Mouse (Mus musculus): ENCODE measurements around the gene Gm48551.

DNA sequence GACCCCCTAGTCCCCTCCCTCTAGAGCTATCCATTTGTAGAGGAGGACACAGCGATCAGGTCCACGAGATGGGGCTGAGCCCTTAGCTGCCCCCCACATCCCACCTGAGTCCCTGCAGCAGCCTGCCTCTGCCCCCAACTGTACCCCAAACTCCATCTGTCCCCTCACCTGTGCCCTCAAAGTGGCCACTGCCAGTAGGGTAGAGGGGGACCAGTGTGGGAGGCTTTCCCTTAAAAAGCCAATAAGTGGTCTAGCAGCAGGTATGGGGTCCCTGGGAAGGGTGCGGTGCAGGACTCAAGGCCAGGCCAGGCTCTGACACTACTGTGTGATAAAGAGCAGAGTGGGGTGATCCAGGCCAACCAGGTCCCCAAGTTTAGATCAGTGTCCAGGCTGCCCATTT lies 43.1 kb downstream of the Gm48551 start:
- TF ChIP-seq CTCF (IDR thresholded peaks at IDR 0.05; ENCODE audit: extremely low read depth, insufficient read depth, low read length) (no peak), POLR2A (IDR thresholded peaks at IDR 0.05; ENCODE audit: extremely low read depth, insufficient read depth, low read length) (no peak)
